Mouse (Mus musculus): ENCODE data around the gene Efna5. TPM values are rescaled to one million over a fixed set of nuclear protein-coding genes. Genes with fewer than 3 reads are reported as not detected.

The Efna5 gene
- total RNA-seq (2017) = not detected in 2 replicates

DNA sequence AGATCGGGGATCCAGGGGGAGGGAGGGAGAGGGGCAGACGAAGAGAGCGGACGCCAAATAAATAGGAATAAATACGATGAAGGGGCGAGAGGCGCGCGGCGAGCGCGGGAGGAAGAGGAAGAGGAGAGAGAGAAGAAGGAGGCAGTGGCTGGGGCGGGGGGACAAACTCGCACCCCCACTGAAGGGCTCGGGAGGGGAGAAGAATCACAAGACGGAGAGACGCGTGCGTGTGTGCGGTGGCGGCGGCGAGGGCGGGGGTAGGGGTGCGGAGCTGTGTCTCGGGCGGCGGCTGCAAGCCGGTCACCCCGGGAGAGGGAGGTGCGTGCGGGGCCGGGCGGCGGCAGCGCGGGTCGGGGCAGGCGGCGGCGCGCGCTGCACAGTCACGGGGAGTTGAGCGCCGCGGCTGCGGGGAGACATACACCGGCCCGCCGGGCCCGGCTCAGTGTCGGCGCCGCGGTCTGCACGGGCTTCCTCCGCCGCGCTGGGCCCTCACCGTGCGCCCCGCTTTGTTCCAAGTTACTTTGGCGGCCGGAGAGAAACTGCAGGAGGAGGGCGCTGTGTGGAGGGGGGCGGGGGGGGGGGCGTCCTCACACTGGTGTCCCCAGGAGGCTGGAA lies at the start of gene Efna5:
Gene Efna5 (minus strand): TSS at position 142 of the 615 bp plus-strand sequence.
- no peak for ATAC-seq (replicated peaks in 1 of 2; ENCODE audit: insufficient read depth in 1 of 2, low FRiP score in 2 of 2, low TSS enrichment in 1 of 2, low read depth in 1 of 2, poor library complexity in 2 of 2, severe bottlenecking in 2 of 2)

DNA sequence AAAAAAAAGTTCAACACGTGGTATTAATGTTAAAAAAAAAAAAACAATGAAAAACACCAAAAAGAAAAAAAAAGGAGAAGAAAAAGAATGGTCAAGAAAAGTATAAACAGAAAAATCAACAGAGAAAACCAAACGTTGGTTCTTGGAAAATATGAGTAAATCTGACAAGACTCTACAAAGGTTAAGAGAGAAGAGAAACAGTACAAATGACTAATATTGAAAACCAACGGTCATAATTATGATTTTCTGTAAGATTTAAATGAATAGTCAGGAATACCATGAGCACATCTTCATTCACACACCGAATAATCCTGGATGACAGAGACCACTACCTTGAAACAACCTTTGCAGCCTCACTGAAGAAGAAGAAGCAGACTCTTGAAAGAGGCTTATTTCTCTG lies 34.2 kb upstream of the Efna5 start:
- no peak for ATAC-seq (replicated peaks in 1 of 2; ENCODE audit: insufficient read depth in 1 of 2, low FRiP score in 2 of 2, low TSS enrichment in 1 of 2, low read depth in 1 of 2, poor library complexity in 2 of 2, severe bottlenecking in 2 of 2)

DNA sequence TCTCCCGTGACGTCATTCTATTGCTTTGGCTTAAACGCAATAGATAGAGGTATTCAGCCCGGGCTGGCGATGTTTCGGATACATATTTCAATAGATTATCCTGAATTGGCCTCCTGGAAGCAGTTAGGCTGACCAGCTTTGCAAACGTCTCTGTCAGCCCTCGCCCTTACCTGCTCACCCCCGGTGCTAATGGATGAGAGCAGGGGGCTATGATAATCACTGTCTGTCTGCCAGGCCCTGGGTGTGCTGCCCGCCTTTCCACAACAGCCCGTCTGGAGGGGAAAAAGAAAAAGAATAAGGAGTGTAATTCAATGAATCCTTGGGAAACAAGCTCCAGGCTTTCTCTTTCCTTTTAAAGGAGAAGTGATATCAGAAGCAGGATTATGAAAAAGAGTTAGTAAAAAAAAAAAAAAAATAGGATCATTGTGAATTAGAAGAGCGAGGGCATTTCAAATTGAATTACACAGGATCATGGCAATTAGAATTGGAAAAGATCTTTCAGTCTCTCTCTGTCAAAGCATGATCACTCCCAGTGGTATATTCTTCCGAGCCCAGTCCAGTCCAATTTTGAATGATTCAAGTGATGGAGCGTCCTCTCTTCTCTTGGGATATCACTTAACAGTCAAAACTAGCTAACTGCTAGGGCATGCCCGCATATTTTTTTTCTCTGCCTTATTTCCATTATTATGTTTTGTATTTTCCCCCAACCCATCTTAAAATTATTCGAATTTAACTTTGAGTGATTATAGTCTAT lies 24.8 kb upstream of the Efna5 start:
- ATAC-seq (replicated peaks in 1 of 2; ENCODE audit: insufficient read depth in 1 of 2, low FRiP score in 2 of 2, low TSS enrichment in 1 of 2, low read depth in 1 of 2, poor library complexity in 2 of 2, severe bottlenecking in 2 of 2) = no peak

DNA sequence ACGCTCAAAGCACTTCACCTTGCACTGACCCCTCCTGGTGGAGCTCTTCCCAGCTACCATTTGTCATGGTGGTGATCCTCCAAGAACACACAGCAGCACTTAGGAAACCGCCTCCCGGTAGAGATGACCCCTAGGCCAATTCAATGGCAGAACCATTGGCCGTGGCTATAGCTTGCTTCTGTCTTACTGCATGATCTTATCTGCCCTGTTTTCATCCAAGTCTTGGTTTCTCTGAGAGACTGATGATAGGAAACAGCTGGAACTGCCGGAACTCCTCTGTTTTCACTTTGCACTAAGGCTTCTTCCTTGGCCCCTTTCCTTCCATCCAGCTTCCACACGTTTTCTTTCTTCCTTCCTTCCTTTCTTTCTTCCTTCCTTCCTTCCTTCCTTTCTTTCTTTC lies 17.9 kb upstream of the Efna5 start:
- ATAC-seq (replicated peaks in 1 of 2; ENCODE audit: insufficient read depth in 1 of 2, low FRiP score in 2 of 2, low TSS enrichment in 1 of 2, low read depth in 1 of 2, poor library complexity in 2 of 2, severe bottlenecking in 2 of 2) = no peak

DNA sequence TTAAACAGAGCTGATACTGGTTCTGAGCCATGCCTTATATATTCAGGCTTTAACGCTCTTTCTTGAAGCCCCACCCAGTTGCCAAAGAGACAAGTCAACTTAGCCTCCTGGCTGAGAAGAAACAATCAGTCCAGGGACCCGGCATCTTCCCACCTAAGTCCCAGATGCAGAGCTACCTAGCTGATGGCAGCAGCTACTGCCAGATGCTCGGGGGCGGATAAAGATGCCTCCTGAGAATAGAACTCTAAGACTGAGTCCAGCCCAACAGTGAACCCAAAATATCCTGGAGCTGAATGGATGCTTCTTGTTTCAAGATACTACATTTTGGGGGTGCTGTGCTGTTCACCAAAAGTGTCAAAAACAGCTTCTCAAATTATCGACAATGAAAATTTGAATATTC lies 8.9 kb upstream of the Efna5 start:
- ATAC-seq (replicated peaks in 1 of 2; ENCODE audit: insufficient read depth in 1 of 2, low FRiP score in 2 of 2, low TSS enrichment in 1 of 2, low read depth in 1 of 2, poor library complexity in 2 of 2, severe bottlenecking in 2 of 2) = no peak

DNA sequence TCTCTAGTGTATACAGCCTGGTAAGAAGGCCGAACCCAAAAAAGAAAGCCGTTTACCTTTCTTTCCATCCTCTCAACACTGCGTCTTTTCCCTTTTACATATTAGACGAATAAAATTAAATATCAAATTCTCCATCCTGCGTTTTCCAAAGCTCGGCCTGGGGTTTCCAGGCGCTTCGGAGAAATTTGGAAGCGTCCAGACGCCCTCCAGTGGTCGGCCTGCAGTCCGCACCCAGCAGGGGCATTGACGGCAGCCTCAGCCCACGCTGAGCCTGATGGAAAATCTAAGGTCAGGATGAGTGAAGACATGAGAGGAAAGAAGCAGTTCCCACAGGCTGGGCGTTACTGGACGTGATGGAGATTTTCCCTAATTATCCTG lies 3.0 kb upstream of the Efna5 start:
- peak; percentile 64 to 68; a peak in 3 of 4 replicates for ATAC-seq (replicated peaks in 1 of 2; ENCODE audit: insufficient read depth in 1 of 2, low FRiP score in 2 of 2, low TSS enrichment in 1 of 2, low read depth in 1 of 2, poor library complexity in 2 of 2, severe bottlenecking in 2 of 2)

DNA sequence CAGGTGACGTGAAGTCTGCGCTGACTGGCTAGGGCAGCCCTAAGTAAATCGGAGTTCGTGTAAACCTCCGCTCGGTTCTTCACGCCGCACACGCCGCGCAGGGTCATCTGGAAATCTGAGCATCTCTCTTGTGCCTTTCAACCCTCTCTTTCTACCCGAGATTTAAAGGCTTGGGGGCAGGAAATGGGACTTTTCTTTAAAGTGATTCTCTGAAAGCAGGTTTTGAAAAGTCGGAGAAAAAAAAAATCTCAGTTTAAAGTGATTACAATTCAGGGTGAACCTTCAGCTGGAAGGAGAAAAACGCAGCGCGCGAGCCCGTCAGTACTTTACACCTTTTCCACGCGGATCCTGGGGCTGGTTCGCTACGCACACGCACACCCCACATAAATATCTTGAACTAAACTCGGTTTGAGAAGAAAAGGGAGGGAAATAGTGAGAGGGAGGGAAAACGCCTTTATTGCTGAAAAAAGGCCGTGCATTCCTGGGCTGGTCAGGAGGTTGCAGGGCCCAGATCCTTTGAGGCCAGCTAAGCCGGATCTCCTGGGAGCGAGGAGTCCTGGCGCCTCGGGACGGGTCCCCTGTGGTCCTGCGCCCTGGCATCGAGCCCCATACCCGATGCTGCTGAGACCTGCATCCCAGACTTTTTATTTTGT lies 2.5 kb upstream of the Efna5 start:
- ATAC-seq (replicated peaks in 1 of 2; ENCODE audit: insufficient read depth in 1 of 2, low FRiP score in 2 of 2, low TSS enrichment in 1 of 2, low read depth in 1 of 2, poor library complexity in 2 of 2, severe bottlenecking in 2 of 2) = 0 out of 4 replicates have a peak, but pooled peaks of 1 of the 2 experiments have one; percentile 9

DNA sequence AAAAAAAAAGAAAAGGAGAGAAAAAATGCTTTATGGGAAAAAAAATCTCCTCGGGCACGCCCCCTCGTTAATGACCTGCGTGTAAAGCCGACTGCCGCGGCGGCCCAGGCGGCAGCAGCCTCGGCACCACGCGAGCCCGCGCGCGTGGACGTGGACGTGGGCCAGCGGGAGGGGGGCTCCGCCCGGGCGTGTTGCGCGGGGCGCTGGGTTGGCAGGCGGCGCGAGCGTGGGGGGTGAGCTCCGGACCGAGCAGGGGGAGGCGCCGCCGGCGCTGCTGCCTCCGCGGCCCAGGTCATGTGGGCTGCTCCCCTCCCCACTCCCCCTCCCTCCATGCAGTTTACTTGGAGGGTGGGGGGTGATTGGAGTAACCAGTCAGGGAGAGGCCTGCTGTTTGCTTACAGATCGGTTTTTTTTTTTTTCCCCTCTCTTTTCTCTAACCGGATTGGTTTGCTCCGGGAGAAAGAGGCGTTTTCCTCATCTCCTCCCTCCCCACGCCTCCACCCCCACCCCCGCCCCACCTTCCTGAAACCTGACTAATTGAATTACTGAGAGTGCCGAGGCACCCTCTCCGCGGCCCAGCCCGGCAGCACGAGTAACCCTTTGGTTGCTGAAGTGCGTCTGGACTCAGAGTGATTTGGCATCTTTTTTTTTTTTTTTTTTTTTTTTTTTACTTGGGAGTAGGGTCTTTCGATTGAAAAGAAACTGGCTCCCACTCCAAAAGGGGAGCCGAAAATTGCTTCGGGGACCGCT lies 1.8 kb upstream of the Efna5 start:
- peak; percentile 3 to 11; a peak in 1 of 4 replicates for ATAC-seq (replicated peaks in 1 of 2; ENCODE audit: insufficient read depth in 1 of 2, low FRiP score in 2 of 2, low TSS enrichment in 1 of 2, low read depth in 1 of 2, poor library complexity in 2 of 2, severe bottlenecking in 2 of 2)

DNA sequence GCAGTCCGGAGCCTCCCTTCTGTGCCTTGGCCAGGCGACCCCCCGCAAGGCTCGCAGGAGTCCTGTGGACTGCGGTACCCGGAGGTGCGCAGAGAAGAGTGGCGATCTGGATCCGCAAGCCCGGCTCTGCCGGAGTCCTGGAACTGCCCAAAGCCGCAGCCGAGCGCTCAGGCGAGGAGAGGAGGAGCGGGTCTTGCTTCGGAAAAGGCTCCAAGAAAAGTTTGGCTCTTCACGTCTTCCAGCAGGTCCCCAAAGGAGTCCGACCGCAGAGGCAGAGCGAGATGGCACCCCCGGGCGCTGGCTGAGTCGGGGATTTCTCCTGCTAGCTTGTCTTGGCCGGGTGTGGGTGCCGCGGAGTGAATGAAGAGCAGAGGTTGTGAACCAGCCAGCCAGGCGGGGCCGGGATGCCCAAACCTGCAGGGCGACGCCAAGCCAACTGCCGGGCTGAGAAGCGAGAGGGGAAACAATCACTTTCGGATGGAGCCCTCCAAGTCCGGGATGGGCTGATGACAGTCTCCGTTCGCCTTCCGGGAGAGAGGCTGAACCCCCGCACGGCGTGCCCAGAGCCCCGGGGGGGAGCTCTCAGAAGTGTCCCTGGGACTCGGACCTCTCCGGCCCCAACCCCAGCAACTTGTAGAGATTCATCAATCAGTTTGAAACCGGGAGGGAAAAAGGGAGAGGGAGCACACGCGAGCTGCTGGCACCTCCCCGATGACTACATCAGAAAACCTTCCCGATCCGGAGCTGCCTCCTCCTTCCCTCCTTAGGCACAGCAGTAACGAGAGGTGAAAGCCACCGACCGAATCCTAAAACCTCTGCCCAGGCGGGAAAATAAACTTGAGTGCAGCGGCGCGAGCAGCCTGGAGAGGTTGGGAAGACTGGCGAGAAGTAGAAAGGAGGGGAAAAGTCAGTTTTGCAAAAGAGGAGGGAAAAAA lies 941 bp upstream of the Efna5 start:
- peak; percentile 22 to 23; a peak in 1 of 4 replicates for ATAC-seq (replicated peaks in 1 of 2; ENCODE audit: insufficient read depth in 1 of 2, low FRiP score in 2 of 2, low TSS enrichment in 1 of 2, low read depth in 1 of 2, poor library complexity in 2 of 2, severe bottlenecking in 2 of 2)

DNA sequence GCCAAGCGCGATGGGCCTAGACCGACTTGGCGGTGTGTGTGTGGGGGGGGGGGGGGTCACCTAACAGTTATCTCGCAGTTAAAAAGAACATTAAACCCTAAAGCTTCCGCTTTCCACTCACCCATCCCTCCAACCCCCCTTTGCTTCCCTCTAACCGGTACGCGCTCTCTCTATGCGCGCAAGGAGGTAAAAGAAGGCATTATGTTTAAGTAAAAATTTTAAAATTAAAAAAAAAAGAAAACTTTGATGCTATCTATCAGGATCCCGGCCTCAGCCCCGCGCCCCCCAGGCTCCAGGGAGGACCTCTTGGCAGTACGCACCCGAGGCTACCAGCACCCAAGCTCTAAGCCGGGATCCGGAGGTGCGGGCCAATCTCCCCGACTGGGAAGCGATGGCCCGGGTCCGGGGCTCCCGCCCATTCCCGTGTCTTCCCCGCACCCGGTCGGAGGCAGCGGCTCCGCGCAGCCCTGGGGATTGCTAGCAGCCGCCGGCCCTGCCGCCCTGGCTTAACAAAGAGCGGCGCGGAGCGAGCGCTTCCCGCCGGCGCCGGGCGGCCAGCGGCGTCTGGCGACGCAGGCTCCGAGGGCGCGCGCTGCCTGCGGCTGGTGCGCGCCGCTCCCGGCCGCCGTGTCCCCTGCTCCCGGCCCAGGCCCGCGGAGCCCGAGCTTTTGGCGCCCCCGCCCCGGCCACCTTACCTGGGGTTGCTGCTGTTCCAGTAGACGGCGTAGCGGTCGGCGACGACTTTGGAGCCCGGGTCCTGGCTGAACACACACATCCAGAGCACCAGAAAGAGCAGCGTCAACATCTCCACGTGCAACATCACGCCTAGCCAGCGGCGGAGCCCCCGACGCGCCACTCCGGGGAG lies 574 bp downstream of the Efna5 start:
- no peak for ATAC-seq (replicated peaks in 1 of 2; ENCODE audit: insufficient read depth in 1 of 2, low FRiP score in 2 of 2, low TSS enrichment in 1 of 2, low read depth in 1 of 2, poor library complexity in 2 of 2, severe bottlenecking in 2 of 2)

DNA sequence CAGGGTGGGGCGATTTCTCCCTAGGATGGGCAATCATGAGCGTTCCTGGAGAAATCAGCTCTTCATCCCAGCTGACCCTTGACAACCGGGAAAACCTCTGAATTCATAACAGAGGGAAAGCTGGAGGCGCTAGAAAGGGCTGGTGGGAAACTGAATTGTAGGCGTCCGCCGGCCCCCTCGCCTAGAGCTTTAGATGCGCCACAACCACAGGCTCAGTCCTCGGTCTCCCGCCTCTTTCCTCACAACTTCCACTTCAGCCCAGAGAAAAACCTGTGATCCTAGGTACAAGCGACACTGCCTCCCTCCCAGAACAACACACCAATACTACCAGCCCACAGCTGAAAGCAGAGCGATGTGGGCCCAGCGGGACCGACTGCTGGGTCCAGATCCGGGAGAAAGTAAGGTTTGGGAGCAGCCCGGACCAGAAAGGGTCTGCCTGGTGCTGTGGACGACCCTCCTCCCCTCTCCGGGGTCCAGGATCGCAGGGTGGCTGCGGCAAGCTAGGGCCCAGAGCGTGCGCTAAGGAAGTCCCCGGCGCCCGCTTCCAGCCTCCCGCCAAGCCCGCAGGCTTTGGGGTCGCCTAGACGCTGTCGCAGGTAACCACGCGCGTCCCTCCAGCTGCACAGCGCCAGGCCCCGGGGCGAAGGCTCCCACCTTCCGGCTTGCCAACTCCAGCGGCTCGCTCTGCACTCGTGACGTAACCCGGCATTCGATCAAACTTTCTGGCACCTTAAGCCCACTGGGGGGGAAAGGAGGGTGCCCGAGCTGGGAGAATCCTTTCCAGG lies 1.4 kb downstream of the Efna5 start:
- peak; percentile 9 to 31; a peak in 1 of 4 replicates for ATAC-seq (replicated peaks in 1 of 2; ENCODE audit: insufficient read depth in 1 of 2, low FRiP score in 2 of 2, low TSS enrichment in 1 of 2, low read depth in 1 of 2, poor library complexity in 2 of 2, severe bottlenecking in 2 of 2)

DNA sequence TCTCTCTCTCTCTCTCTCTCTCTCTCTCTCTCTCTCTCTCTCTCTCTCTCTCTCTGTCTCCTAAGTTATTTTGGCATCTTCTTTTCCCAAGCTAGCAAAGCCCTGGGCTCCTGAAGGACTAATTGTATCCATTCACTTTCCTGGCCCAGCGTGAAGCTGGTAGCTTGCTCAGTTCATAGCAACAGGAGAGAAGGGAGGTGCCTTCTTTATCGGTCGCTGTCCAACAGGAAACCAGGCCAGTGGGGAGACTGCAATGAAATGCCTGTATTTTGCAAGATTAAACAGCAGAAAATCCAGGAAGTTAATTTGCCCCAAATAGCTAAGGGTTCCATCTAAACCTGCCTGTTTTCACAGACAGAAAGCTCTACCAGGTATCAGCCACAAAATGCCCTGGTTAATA lies 5.4 kb downstream of the Efna5 start:
- ATAC-seq (replicated peaks in 1 of 2; ENCODE audit: insufficient read depth in 1 of 2, low FRiP score in 2 of 2, low TSS enrichment in 1 of 2, low read depth in 1 of 2, poor library complexity in 2 of 2, severe bottlenecking in 2 of 2) = no peak

DNA sequence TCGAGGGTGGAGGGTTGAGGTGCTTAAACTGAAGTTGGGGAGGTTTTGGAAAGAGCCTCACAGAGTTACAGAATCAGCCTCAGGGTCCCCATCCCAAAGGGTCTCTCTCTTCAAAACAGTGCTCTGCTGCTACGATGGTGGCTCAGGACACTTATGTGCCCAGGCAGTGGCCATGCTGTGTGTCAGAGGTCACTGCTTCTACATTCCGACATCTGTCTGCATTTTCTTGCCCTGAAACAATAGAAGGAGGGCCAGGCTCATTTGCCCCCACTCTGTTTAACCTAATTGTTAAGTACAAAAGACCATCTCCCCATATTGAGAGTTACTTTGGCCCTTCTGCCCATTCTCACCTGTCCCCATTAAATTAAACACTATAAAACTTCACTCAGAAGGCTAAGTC lies 9.2 kb downstream of the Efna5 start:
- no peak for ATAC-seq (replicated peaks in 1 of 2; ENCODE audit: insufficient read depth in 1 of 2, low FRiP score in 2 of 2, low TSS enrichment in 1 of 2, low read depth in 1 of 2, poor library complexity in 2 of 2, severe bottlenecking in 2 of 2)

DNA sequence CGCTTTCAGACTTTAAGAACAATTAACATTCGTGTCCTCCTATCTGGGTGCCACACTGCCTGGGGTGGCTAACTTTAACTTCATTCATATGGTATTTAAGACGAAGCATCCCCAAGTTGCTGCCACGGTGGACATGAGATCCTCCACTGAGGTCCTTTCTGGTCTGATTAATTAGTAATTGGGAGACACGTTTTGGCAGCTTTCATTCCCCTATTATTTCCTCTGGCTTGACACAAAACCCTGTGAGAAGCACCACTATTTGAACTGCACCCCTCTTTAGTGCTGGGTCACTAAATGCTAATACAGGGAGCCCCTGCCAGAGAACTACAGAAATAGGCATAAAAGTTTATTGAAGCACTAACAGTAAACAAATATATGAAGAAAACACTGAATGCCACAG lies 9.9 kb downstream of the Efna5 start:
- no peak for ATAC-seq (replicated peaks in 1 of 2; ENCODE audit: insufficient read depth in 1 of 2, low FRiP score in 2 of 2, low TSS enrichment in 1 of 2, low read depth in 1 of 2, poor library complexity in 2 of 2, severe bottlenecking in 2 of 2)

DNA sequence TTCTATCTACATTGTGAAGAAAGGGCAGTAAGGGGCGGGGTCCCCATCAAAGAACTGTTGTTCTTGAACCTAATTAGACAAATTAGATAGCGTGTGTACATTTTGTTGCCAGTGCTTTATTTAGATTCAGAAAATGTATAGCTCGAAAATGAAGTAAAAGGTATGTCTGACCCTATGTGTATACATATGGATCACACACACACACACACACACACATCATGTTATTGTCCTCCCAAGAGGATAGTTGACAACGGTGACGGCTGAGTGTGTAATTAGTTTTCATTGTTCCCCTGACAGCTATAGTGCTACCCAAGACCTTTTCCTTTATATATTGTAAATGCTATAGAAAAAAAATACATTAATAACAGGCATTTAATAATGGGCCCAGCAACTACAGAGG lies 10.7 kb downstream of the Efna5 start:
- ATAC-seq (replicated peaks in 1 of 2; ENCODE audit: insufficient read depth in 1 of 2, low FRiP score in 2 of 2, low TSS enrichment in 1 of 2, low read depth in 1 of 2, poor library complexity in 2 of 2, severe bottlenecking in 2 of 2) = no peak
